Mouse (Mus musculus): ENCODE results near the gene Cd163l1. TPM values are rescaled to one million over a fixed set of nuclear protein-coding genes. Genes with fewer than 3 reads are reported as not detected.

Cd163l1 gene
- polyA plus RNA-seq (2012; rRNA removed) = 1.3 and 2.1 TPM in 2 replicates

DNA sequence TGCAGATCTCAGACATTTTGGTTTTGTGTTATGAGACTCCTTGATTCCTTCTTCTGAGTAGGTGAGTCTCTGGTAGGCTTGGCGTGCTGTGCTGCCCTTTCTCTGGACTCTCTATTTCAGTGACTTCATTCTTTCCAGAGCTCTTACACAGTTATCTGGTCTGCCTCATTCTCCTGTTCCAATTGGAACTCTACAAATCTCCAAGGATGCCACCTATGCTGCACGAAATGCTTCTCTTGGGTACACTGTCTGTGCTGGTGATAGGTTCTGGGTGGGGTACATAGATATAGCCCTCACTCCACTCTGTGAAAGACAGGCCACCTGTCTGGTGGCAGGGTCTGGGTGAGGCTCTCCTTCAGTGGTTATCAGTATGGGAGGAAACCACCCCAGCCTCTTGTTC lies at the start of gene Cd163l1:
Gene Cd163l1 (plus strand): TSS at position 301 of the 400 bp plus-strand sequence.
- 85% methylated on average over 2 of the region's 2 CpGs for WGBS
- Histone ChIP-seq H3K4me1 (ENCODE audit: control insufficient read depth, insufficient read depth, insufficient read length) (peaks cover 2% of the 10 kb centered on the region; the same call in 1 of the 2 replicates), H3K4me3 (ENCODE audit: extremely low read depth, insufficient read depth, insufficient read length) (no peak within 1 kb of the TSS), H3K36me3 (ENCODE audit: control insufficient read depth, insufficient read depth, low read length) (no peaks in the 10 kb centered on the region), H3K27ac (ENCODE audit: insufficient read depth, low read length) (no peak within 1 kb of the TSS), H3K27me3 (ENCODE audit: control insufficient read depth, insufficient read depth, low read length) (no peaks in the 10 kb centered on the region)
- DNase-seq (ENCODE audit: low read depth in 1 of 2, low spot score in 2 of 2) = no peak
- TF ChIP-seq CTCF (IDR thresholded peaks at IDR 0.05; ENCODE audit: extremely low read depth, insufficient read depth, insufficient read length, insufficient replicate concordance) (no peak), POLR2A (IDR thresholded peaks at IDR 0.05; ENCODE audit: low read depth, low read length) (no peak)

DNA sequence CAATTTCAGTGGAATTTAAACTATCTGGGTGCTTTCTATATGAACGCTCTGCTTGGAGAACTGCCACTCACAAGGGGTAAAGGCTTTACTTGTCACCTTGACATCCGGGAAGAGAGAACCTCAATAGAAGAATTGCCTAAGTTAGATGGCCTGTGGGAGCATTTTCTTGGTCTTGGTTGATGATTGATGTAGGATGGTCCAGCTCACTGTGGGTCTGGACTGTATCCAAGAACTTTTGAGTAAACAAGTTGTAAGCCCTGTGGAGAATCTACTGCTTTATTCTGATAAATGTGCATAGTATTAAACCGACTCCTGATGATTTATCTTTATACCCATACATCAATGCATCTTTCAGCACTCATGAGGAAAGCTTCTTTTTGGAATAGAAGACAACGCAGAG lies 48.7 kb upstream of the Cd163l1 start:
- DNase-seq (ENCODE audit: low read depth in 1 of 2, low spot score in 2 of 2) = no peak
- Histone ChIP-seq H3K36me3 (ENCODE audit: control insufficient read depth, insufficient read depth, low read length) (no peaks in the 10 kb centered on the region), H3K4me1 (ENCODE audit: control insufficient read depth, insufficient read depth, insufficient read length) (no peaks in the 10 kb centered on the region), H3K27ac (ENCODE audit: insufficient read depth, low read length) (no peak overlapping the region), H3K27me3 (ENCODE audit: control insufficient read depth, insufficient read depth, low read length) (no peaks in the 10 kb centered on the region), H3K4me3 (ENCODE audit: extremely low read depth, insufficient read depth, insufficient read length) (no peak overlapping the region)
- WGBS = 90% methylated on average over 4 of the region's 4 CpGs
- TF ChIP-seq POLR2A (IDR thresholded peaks at IDR 0.05; ENCODE audit: low read depth, low read length) (no peak), CTCF (IDR thresholded peaks at IDR 0.05; ENCODE audit: extremely low read depth, insufficient read depth, insufficient read length, insufficient replicate concordance) (no peak)

DNA sequence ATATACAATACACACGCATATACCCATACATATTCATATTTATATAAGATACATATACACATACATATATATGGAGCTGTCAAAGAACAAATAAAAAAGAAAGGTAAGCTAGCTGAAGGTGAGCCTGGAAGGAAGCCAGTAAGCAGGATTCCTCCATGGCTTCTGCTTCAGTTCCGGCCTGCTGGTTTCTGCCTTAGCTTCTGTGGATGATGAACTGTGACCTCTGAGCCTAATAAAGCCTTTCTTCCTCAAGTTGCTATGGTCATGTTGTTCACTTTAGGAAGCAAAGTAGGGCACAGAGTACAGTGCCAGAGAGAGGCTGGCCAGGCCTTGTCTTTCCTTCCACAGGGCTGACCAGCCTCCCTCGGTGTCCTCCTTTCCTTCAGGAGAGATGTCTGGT lies 47.2 kb upstream of the Cd163l1 start:
- DNase-seq (ENCODE audit: low read depth in 1 of 2, low spot score in 2 of 2) = no peak
- no peak for TF ChIP-seq CTCF (IDR thresholded peaks at IDR 0.05; ENCODE audit: extremely low read depth, insufficient read depth, insufficient read length, insufficient replicate concordance)
- TF ChIP-seq POLR2A (IDR thresholded peaks at IDR 0.05; ENCODE audit: low read depth, low read length) = no peak
- no peaks in the 10 kb centered on the region for H3K4me1 ChIP-seq (ENCODE audit: control insufficient read depth, insufficient read depth, insufficient read length)
- H3K27ac ChIP-seq (ENCODE audit: insufficient read depth, low read length) = no peak overlapping the region
- H3K27me3 ChIP-seq (ENCODE audit: control insufficient read depth, insufficient read depth, low read length) = no peaks in the 10 kb centered on the region
- 88% methylated on average over 3 of the region's 3 CpGs for WGBS
- H3K36me3 ChIP-seq (ENCODE audit: control insufficient read depth, insufficient read depth, low read length) = no peaks in the 10 kb centered on the region
- no peak overlapping the region for H3K4me3 ChIP-seq (ENCODE audit: extremely low read depth, insufficient read depth, insufficient read length)

DNA sequence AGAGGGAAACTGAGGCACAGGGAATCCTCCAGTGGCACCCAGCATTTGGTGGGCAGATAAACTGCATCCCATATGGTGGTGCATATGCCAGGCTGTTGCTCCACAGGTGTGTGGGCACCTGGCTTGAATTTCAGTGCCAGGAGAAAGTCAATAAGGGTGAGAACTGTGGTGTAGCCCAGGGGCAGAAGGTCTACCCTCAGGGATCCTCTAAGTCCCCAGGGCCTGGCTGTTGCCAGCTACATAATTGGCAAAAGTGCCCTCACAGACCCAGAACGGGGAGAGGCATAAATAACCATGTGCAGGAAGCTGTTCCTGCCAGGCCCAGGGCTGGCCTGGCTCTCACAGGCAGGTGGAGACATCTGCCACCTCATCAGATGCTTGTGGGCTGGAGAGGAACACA lies 45.1 kb upstream of the Cd163l1 start, which contains the start of gene Olfr523:
Gene Olfr523 (plus strand): TSS at position 282 of the 400 bp plus-strand sequence.
- Histone ChIP-seq H3K4me3 (ENCODE audit: extremely low read depth, insufficient read depth, insufficient read length) (no peak within 1 kb of the TSS), H3K4me1 (ENCODE audit: control insufficient read depth, insufficient read depth, insufficient read length) (no peaks in the 10 kb centered on the region), H3K36me3 (ENCODE audit: control insufficient read depth, insufficient read depth, low read length) (no peaks in the 10 kb centered on the region), H3K27me3 (ENCODE audit: control insufficient read depth, insufficient read depth, low read length) (no peaks in the 10 kb centered on the region), H3K27ac (ENCODE audit: insufficient read depth, low read length) (no peak within 1 kb of the TSS)
- TF ChIP-seq CTCF (IDR thresholded peaks at IDR 0.05; ENCODE audit: extremely low read depth, insufficient read depth, insufficient read length, insufficient replicate concordance) (no peak), POLR2A (IDR thresholded peaks at IDR 0.05; ENCODE audit: low read depth, low read length) (no peak)
- no peak for DNase-seq (ENCODE audit: low read depth in 1 of 2, low spot score in 2 of 2)
- 12% methylated on average over 1 of the region's 1 CpGs for WGBS

DNA sequence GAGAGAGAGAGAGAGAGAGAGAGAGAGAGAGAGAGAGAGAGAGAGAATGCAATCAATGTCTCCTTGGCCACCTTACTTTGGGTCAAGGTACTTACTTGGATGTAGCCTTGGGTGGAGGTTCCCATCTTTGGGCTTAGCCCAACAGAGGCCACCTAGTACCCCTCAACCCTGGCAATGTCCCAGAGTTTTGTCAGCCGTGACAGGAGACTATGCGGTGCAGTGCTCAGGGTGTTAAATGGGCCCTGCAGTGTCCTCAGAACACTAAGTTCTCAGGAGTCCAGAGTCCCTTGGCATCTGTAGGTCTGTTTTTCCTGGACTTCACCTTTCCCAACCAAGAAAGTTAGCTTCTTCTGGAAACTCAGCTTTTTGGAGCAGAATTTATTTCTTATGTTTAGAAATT lies 38.9 kb upstream of the Cd163l1 start:
- Histone ChIP-seq H3K4me1 (ENCODE audit: control insufficient read depth, insufficient read depth, insufficient read length) (no peaks in the 10 kb centered on the region), H3K27me3 (ENCODE audit: control insufficient read depth, insufficient read depth, low read length) (no peaks in the 10 kb centered on the region), H3K4me3 (ENCODE audit: extremely low read depth, insufficient read depth, insufficient read length) (no peak overlapping the region), H3K27ac (ENCODE audit: insufficient read depth, low read length) (no peak overlapping the region), H3K36me3 (ENCODE audit: control insufficient read depth, insufficient read depth, low read length) (no peaks in the 10 kb centered on the region)
- TF ChIP-seq CTCF (IDR thresholded peaks at IDR 0.05; ENCODE audit: extremely low read depth, insufficient read depth, insufficient read length, insufficient replicate concordance) (no peak), POLR2A (IDR thresholded peaks at IDR 0.05; ENCODE audit: low read depth, low read length) (no peak)
- no peak for DNase-seq (ENCODE audit: low read depth in 1 of 2, low spot score in 2 of 2)
- WGBS = 91% methylated on average over 2 of the region's 2 CpGs

DNA sequence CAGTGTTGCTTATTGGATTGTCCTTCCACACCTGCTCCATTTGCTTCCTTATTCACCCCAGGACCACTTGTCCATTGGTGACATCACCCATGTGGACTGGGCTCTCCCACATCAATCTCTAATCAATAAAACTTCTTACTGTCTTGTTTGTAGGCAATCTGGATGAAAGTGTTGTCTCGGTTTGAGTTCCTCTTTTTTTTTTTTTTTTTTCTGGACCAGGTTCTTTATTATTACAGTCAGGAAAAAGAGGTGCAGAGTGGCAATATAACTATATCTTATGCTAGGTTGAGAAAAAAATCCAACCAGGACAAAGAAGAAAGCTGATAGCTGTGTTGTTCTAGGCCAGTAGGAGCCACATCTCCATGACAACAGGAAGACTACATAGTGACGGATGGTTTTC lies 37.4 kb upstream of the Cd163l1 start:
- Histone ChIP-seq H3K27me3 (ENCODE audit: control insufficient read depth, insufficient read depth, low read length) (no peaks in the 10 kb centered on the region), H3K4me3 (ENCODE audit: extremely low read depth, insufficient read depth, insufficient read length) (no peak overlapping the region), H3K36me3 (ENCODE audit: control insufficient read depth, insufficient read depth, low read length) (no peaks in the 10 kb centered on the region), H3K27ac (ENCODE audit: insufficient read depth, low read length) (no peak overlapping the region), H3K4me1 (ENCODE audit: control insufficient read depth, insufficient read depth, insufficient read length) (no peaks in the 10 kb centered on the region)
- no peak for TF ChIP-seq CTCF (IDR thresholded peaks at IDR 0.05; ENCODE audit: extremely low read depth, insufficient read depth, insufficient read length, insufficient replicate concordance)
- TF ChIP-seq POLR2A (IDR thresholded peaks at IDR 0.05; ENCODE audit: low read depth, low read length) = no peak
- DNase-seq (ENCODE audit: low read depth in 1 of 2, low spot score in 2 of 2) = no peak
- 56% methylated on average over 2 of the region's 2 CpGs for WGBS

DNA sequence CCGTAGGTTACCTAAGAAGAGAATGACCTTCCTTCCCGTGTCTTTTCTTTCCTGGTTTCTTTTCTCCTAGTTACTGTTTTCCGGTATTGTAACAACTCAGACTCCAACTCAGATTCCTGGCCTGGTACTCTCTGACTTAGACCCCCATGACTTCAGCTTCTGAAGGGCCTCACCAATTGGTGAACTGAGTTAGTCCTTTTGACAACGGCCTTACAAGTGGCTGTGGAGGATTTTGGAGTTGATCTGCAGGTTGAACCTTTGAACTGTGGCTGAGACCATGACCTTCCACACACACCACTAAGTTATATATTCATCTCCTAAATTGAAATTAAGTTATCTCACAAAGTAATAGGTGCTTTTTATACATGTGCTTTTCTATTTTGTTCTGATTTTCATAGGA lies 33.9 kb upstream of the Cd163l1 start:
- Histone ChIP-seq H3K4me1 (ENCODE audit: control insufficient read depth, insufficient read depth, insufficient read length) (no peaks in the 10 kb centered on the region), H3K27ac (ENCODE audit: insufficient read depth, low read length) (no peak overlapping the region), H3K4me3 (ENCODE audit: extremely low read depth, insufficient read depth, insufficient read length) (no peak overlapping the region), H3K27me3 (ENCODE audit: control insufficient read depth, insufficient read depth, low read length) (no peaks in the 10 kb centered on the region), H3K36me3 (ENCODE audit: control insufficient read depth, insufficient read depth, low read length) (no peaks in the 10 kb centered on the region)
- DNase-seq (ENCODE audit: low read depth in 1 of 2, low spot score in 2 of 2) = no peak
- 86% methylated on average over 4 of the region's 4 CpGs for WGBS
- no peak for TF ChIP-seq POLR2A (IDR thresholded peaks at IDR 0.05; ENCODE audit: low read depth, low read length)
- TF ChIP-seq CTCF (IDR thresholded peaks at IDR 0.05; ENCODE audit: extremely low read depth, insufficient read depth, insufficient read length, insufficient replicate concordance) = no peak

All from spleen, adult 2 months (tissue).